Comparison of ENCODE assay signal across 22 mouse cellular contexts in the genomic region with DNA sequence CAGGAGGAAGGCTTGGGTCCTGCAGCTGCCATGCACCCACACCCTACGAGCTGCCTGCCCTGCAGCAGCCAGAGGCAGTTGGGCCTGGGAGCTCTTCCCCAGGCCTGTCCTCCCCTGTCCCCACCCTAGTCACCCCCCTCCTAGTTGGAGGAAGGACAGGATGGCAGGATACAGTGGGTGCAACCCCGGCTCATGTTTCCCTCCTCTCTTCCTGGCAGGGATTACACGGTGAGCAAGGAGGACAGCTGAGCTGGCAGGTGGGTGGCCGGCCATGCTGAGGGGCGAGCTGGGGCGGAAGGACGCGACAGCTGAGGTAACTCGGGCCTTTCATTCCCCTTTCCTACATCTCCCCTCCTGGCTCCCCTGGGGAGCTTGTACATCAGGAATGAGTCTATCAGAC. TPM values are rescaled to one million over a fixed set of nuclear protein-coding genes. Genes with fewer than 3 reads are reported as not detected.
DNase-seq lines count a peak whose midpoint lies in the region; ATAC-seq and TF ChIP-seq lines count a peak whose summit lies in the region.
"Had no signal": no experiment of that assay in that cellular context is flagged by ENCODE, and none has a peak within 500 bp of the region (broad histone marks: within the 10 kb centered on the region; RNA-seq: fewer than 3 reads in every experiment).

No protein-coding gene starts in this region.

- ATAC-seq in midbrain, embryonic 13.5 days = 0 out of 2 replicates have a peak, but pooled peaks have one; percentile 11
- ATAC-seq in midbrain, postnatal 0 days (ENCODE audit: low FRiP score) = no peak
- ATAC-seq in limb, embryonic 14.5 days (ENCODE audit: low FRiP score, low read depth) = peak; percentile 79
- ATAC-seq: forebrain, embryonic 15.5 days; inflammation-experienced regulatory T-cells, adult 6 months; liver, postnatal 0 days had no signal

- peak; percentile 75 for DNase-seq in gastrocnemius, adult 18-20 months (ENCODE audit: low spot score)
- no peak for DNase-seq in gastrocnemius, postnatal 4 days (ENCODE audit: low spot score in 2 of 2)
- no peak for DNase-seq in midbrain, postnatal 0 days (ENCODE audit: low spot score)
- DNase-seq in limb, embryonic 14.5 days (ENCODE audit: low spot score) = no peak
- no peak for DNase-seq in natural killer cell, adult 2 months (ENCODE audit: low spot score in 2 of 2)
- no peak for DNase-seq in lung, adult 2 months
- DNase-seq: adrenal gland, adult 2 months; cerebellum, adult 11 months; cerebellum, postnatal 36 days; kidney, adult 18-20 months; left cerebral cortex, postnatal 4 days; liver, postnatal 0 days; lung, postnatal 10 days; midbrain, embryonic 14.5 days; right cerebral cortex, postnatal 14 days; spleen, adult 18-20 months had no signal

- TF ChIP-seq POLR2A in limb, embryonic 14.5 days (IDR thresholded peaks at IDR 0.05; ENCODE audit: borderline replicate concordance, extremely low read depth, insufficient read depth, insufficient read length) = no peak
- no peak for TF ChIP-seq POLR2A in lung, adult 2 months (IDR thresholded peaks at IDR 0.05; ENCODE audit: borderline replicate concordance, extremely low read depth, low read depth, low read length)

- H3K4me1 ChIP-seq in midbrain, embryonic 13.5 days (replicated peaks) = peaks cover 12% of the 10 kb centered on the region
- H3K4me1 ChIP-seq in midbrain, postnatal 0 days (ENCODE audit: insufficient read depth, low read length) = no peaks in the 10 kb centered on the region
- no peaks in the 10 kb centered on the region for H3K4me1 ChIP-seq in limb, embryonic 14.5 days (ENCODE audit: control insufficient read depth, insufficient read depth, low read length)
- H3K4me1 ChIP-seq in lung, adult 2 months (ENCODE audit: control insufficient read depth, insufficient read depth, low read length) = no peaks in the 10 kb centered on the region

- 67% methylated on average over 9 of the region's 9 CpGs for WGBS in midbrain, embryonic 13.5 days
- 78% methylated on average over 9 of the region's 9 CpGs for WGBS in midbrain, postnatal 0 days
- WGBS in limb, embryonic 14.5 days = 75% methylated on average over 8 of the region's 9 CpGs
- 73% methylated on average over 9 of the region's 9 CpGs for WGBS in lung, adult 2 months

- no peaks in the 10 kb centered on the region for H3K9me3 ChIP-seq in midbrain, embryonic 13.5 days
- H3K9me3 ChIP-seq in midbrain, postnatal 0 days (ENCODE audit: low read length) = no peaks in the 10 kb centered on the region
- H3K9me3 ChIP-seq in limb, embryonic 14.5 days (ENCODE audit: control insufficient read depth, low read length) = no peaks in the 10 kb centered on the region
- H3K9me3 ChIP-seq: forebrain, embryonic 15.5 days had no signal

- no peak overlapping the region for H3K9ac ChIP-seq in midbrain, embryonic 13.5 days (replicated peaks)
- no peak overlapping the region for H3K9ac ChIP-seq in midbrain, postnatal 0 days (replicated peaks; ENCODE audit: low read length, poor library complexity, severe bottlenecking)
- no peak overlapping the region for H3K9ac ChIP-seq in limb, embryonic 14.5 days (ENCODE audit: low read depth, low read length, severe bottlenecking)
- H3K9ac ChIP-seq: forebrain, embryonic 15.5 days; hindbrain, embryonic 14.5 days; liver, postnatal 0 days had no signal

- H3K36me3 ChIP-seq in midbrain, embryonic 13.5 days = no peaks in the 10 kb centered on the region
- no peaks in the 10 kb centered on the region for H3K36me3 ChIP-seq in midbrain, postnatal 0 days (ENCODE audit: insufficient read depth, low read length)
- no peaks in the 10 kb centered on the region for H3K36me3 ChIP-seq in limb, embryonic 14.5 days (ENCODE audit: control insufficient read depth, insufficient read depth, low read length)
- H3K36me3 ChIP-seq: forebrain, embryonic 15.5 days had no signal

- no peak for TF ChIP-seq CTCF in midbrain, postnatal 0 days (IDR thresholded peaks at IDR 0.05)
- no peak for TF ChIP-seq CTCF in lung, adult 2 months (IDR thresholded peaks at IDR 0.05; ENCODE audit: insufficient read depth, low read length)

- H3K4me3 ChIP-seq in midbrain, embryonic 13.5 days (replicated peaks) = no peak overlapping the region
- no peak overlapping the region for H3K4me3 ChIP-seq in midbrain, postnatal 0 days (ENCODE audit: low read depth, low read length)
- no peak overlapping the region for H3K4me3 ChIP-seq in limb, embryonic 14.5 days (replicated peaks; ENCODE audit: low read length)
- no peak overlapping the region for H3K4me3 ChIP-seq in lung, adult 2 months (replicated peaks; ENCODE audit: extremely low read depth, low read depth, low read length)
- H3K4me3 ChIP-seq: forebrain, embryonic 15.5 days; heart, adult 2 months had no signal

- no peak overlapping the region for H3K4me2 ChIP-seq in midbrain, embryonic 13.5 days (replicated peaks)
- no peak overlapping the region for H3K4me2 ChIP-seq in midbrain, postnatal 0 days (ENCODE audit: low read depth, low read length, poor library complexity, severe bottlenecking)
- H3K4me2 ChIP-seq in limb, embryonic 14.5 days (replicated peaks; ENCODE audit: low read depth, low read length, severe bottlenecking) = no peak overlapping the region
- H3K4me2 ChIP-seq: forebrain, embryonic 15.5 days; hindbrain, embryonic 14.5 days; liver, embryonic 11.5 days had no signal

- H3K27ac ChIP-seq in midbrain, embryonic 13.5 days = no peak overlapping the region
- no peak overlapping the region for H3K27ac ChIP-seq in midbrain, postnatal 0 days (ENCODE audit: low read depth, low read length)
- H3K27ac ChIP-seq in limb, embryonic 14.5 days (replicated peaks; ENCODE audit: low read depth, low read length) = no peak overlapping the region
- H3K27ac ChIP-seq: forebrain, embryonic 15.5 days; heart, adult 2 months; hindbrain, embryonic 14.5 days had no signal

- H3K27me3 ChIP-seq in midbrain, embryonic 13.5 days = 0 out of 2 replicates have a peak, but pooled peaks cover 2% of the 10 kb centered on the region
- no peaks in the 10 kb centered on the region; the same call in 1 of the 2 replicates for H3K27me3 ChIP-seq in midbrain, postnatal 0 days (ENCODE audit: insufficient read depth, low read length)
- no peaks in the 10 kb centered on the region for H3K27me3 ChIP-seq in limb, embryonic 14.5 days (ENCODE audit: control insufficient read depth, insufficient read depth, low read length)
- H3K27me3 ChIP-seq: forebrain, embryonic 15.5 days had no signal

RNA-seq across cellular contexts. Expression of gene Ky, which starts 11.1 kb away (rescaled TPM):
- total RNA-seq in gastrocnemius, adult 18-20 months (2021) = 10 to 100 TPM; 71.6 to 73.7 TPM
- total RNA-seq in gastrocnemius, postnatal 4 days (2021) = 100 to 1,000 TPM; 109 to 122 TPM
- 0.17 and 0.32 TPM in 2 replicates for polyA plus RNA-seq in midbrain, embryonic 13.5 days (2015; fragmentation: Nextera tagmentation; extraction: Ambion mirVana)
- 3.7 and 6.5 TPM in 2 replicates for total RNA-seq in midbrain, postnatal 0 days (2014; rRNA removed)
- polyA plus RNA-seq in midbrain, postnatal 0 days (2015; fragmentation: Nextera tagmentation; extraction: Ambion mirVana) = 0.99 and 1.7 TPM in 2 replicates
- 3.1 and 3.2 TPM in 2 replicates for polyA plus RNA-seq in limb, embryonic 14.5 days (2012; rRNA removed)
- 0.69 and 1.2 TPM in 2 replicates for polyA plus RNA-seq in limb, embryonic 14.5 days (2014; fragmentation: Nextera tagmentation; extraction: Ambion mirVana)
- 1.9 and 2.9 TPM in 2 replicates for polyA plus RNA-seq in lung, adult 2 months (2012; rRNA removed)
- polyA plus RNA-seq: liver, embryonic 11.5 days; liver, postnatal 0 days had no signal
